In the genomic region with DNA sequence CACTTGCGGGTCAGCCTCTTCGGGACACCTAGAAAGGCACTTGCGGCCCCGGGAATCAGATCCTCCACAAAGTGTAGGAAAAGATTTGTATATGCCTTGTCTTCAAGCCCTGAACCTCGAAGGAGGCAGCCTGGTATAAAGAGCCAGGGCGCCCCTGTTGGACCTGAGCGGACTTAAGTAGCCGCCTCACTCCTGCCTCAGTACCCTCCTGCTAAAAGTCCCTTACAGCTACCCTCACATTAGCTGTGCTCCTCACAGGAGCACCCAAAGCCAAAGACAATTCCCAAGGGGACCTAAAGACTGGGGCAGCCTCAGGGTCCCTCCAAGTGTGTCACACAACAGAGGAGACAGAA, we compare ENCODE assay signal across 9 mouse cellular contexts. TPM values are rescaled to one million over a fixed set of nuclear protein-coding genes. Genes with fewer than 3 reads are reported as not detected.
A peak's percentile ranks its signal among the peaks of the same experiment; 100 is the strongest.
DNase-seq lines count a peak whose midpoint lies in the region; ATAC-seq and TF ChIP-seq lines count a peak whose summit lies in the region.
"Had no signal": no experiment of that assay in that cellular context is flagged by ENCODE, and none has a peak within 500 bp of the region (broad histone marks: within the 10 kb centered on the region; RNA-seq: fewer than 3 reads in every experiment).

No protein-coding gene starts in this region.

- WGBS in kidney, embryonic 14.5 days, result 9% methylated on average over 8 of the region's 8 CpGs
- 13% methylated on average over 8 of the region's 8 CpGs for WGBS in embryonic facial prominence, embryonic 12.5 days
- WGBS in intestine, embryonic 16.5 days, result 18% methylated on average over 8 of the region's 8 CpGs
- 15% methylated on average over 8 of the region's 8 CpGs for whole genome bisulfite sequencing in midbrain, postnatal 0 days

- no peak overlapping the region for H3K27ac ChIP-seq in kidney, embryonic 14.5 days (ENCODE audit: low read depth, low read length)
- no peak overlapping the region for H3K27ac ChIP-seq in embryonic facial prominence, embryonic 12.5 days
- no peak overlapping the region for H3K27ac ChIP-seq in intestine, embryonic 16.5 days (ENCODE audit: low read length)
- no peak overlapping the region for H3K27ac ChIP-seq in midbrain, postnatal 0 days (ENCODE audit: low read depth, low read length)

- 0 out of 2 replicates have a peak overlapping the region, but pooled peaks have one; percentile 4 for H3K9ac ChIP-seq in kidney, embryonic 14.5 days (ENCODE audit: low read depth, low read length)
- 0 out of 2 replicates have a peak overlapping the region, but pooled peaks have one; percentile 7 for H3K9ac ChIP-seq in embryonic facial prominence, embryonic 12.5 days
- 0 out of 2 replicates have a peak overlapping the region, but pooled peaks have one; percentile 25 for H3K9ac ChIP-seq in intestine, embryonic 16.5 days (ENCODE audit: low read depth, low read length)
- no peak overlapping the region for H3K9ac ChIP-seq in midbrain, postnatal 0 days (replicated peaks; ENCODE audit: low read length, poor library complexity, severe bottlenecking)

- no peak for DNase-seq in kidney, adult 9 months
- DNase-seq in midbrain, postnatal 0 days (ENCODE audit: low spot score), result no peak
- DNase-seq in gastrocnemius, adult 18-20 months (ENCODE audit: low spot score), result no peak
- no peak for DNase-seq in adrenal gland, adult 18-20 months (ENCODE audit: low spot score in 2 of 2)
- DNase-seq in kidney, postnatal 10 days, result no peak
- DNase-seq: kidney, postnatal 25 days had no signal

- no peak for ATAC-seq in kidney, embryonic 14.5 days (ENCODE audit: low FRiP score, low TSS enrichment)
- no peak for ATAC-seq in embryonic facial prominence, embryonic 12.5 days (ENCODE audit: insufficient number of reproducible peaks, insufficient read depth, low FRiP score, low TSS enrichment)
- no peak for ATAC-seq in intestine, embryonic 16.5 days
- peak; percentile 31; the same call in 1 of the 2 replicates for ATAC-seq in midbrain, postnatal 0 days (ENCODE audit: low FRiP score)

- peaks cover 22% of the 10 kb centered on the region for H3K27me3 ChIP-seq in kidney, embryonic 14.5 days (ENCODE audit: control insufficient read depth, insufficient read depth, low read length)
- H3K27me3 ChIP-seq in embryonic facial prominence, embryonic 12.5 days, result peaks cover 29% of the 10 kb centered on the region
- H3K27me3 ChIP-seq in intestine, embryonic 16.5 days (replicated peaks; ENCODE audit: control insufficient read depth, insufficient read depth, low read length), result peaks cover 18% of the 10 kb centered on the region
- peaks cover 3% of the 10 kb centered on the region; the same call in 1 of the 2 replicates for H3K27me3 ChIP-seq in midbrain, postnatal 0 days (ENCODE audit: insufficient read depth, low read length)

- H3K4me3 ChIP-seq in kidney, embryonic 14.5 days (ENCODE audit: low read length), result peak overlapping the region; percentile 32
- peak overlapping the region; percentile 29 for H3K4me3 ChIP-seq in embryonic facial prominence, embryonic 12.5 days
- peak overlapping the region; percentile 35; the same call in 1 of the 2 replicates for H3K4me3 ChIP-seq in intestine, embryonic 16.5 days (ENCODE audit: low read length)
- H3K4me3 ChIP-seq in midbrain, postnatal 0 days (ENCODE audit: low read depth, low read length), result peak overlapping the region; percentile 42

- H3K9me3 ChIP-seq in kidney, embryonic 14.5 days (ENCODE audit: control insufficient read depth, low read length), result no peaks in the 10 kb centered on the region
- no peaks in the 10 kb centered on the region for H3K9me3 ChIP-seq in embryonic facial prominence, embryonic 12.5 days
- H3K9me3 ChIP-seq in intestine, embryonic 16.5 days (ENCODE audit: control insufficient read depth, low read length), result no peaks in the 10 kb centered on the region
- H3K9me3 ChIP-seq in midbrain, postnatal 0 days (ENCODE audit: low read length), result no peaks in the 10 kb centered on the region

- H3K36me3 ChIP-seq in kidney, embryonic 14.5 days (ENCODE audit: control insufficient read depth, insufficient read depth, low read length), result no peaks in the 10 kb centered on the region
- H3K36me3 ChIP-seq in embryonic facial prominence, embryonic 12.5 days, result no peaks in the 10 kb centered on the region
- H3K36me3 ChIP-seq in intestine, embryonic 16.5 days (ENCODE audit: control insufficient read depth, insufficient read depth, low read length), result no peaks in the 10 kb centered on the region
- H3K36me3 ChIP-seq in midbrain, postnatal 0 days (ENCODE audit: insufficient read depth, low read length), result 0 out of 2 replicates have a peak, but pooled peaks cover 4% of the 10 kb centered on the region

- peak; percentile 25; the same call in 1 of the 2 replicates for TF ChIP-seq CTCF in midbrain, postnatal 0 days (IDR thresholded peaks at IDR 0.05)

- no peaks in the 10 kb centered on the region for H3K4me1 ChIP-seq in kidney, embryonic 14.5 days (ENCODE audit: control insufficient read depth, insufficient read depth, low read length)
- peaks cover 4% of the 10 kb centered on the region; the same call in 1 of the 2 replicates for H3K4me1 ChIP-seq in embryonic facial prominence, embryonic 12.5 days
- H3K4me1 ChIP-seq in intestine, embryonic 16.5 days (ENCODE audit: control insufficient read depth, insufficient read depth, low read length), result peaks cover 6% of the 10 kb centered on the region
- no peaks in the 10 kb centered on the region for H3K4me1 ChIP-seq in midbrain, postnatal 0 days (ENCODE audit: insufficient read depth, low read length)

- H3K4me2 ChIP-seq in kidney, embryonic 14.5 days (replicated peaks; ENCODE audit: low read depth, low read length), result peak overlapping the region; percentile 51
- peak overlapping the region; percentile 57 for H3K4me2 ChIP-seq in embryonic facial prominence, embryonic 12.5 days (replicated peaks)
- H3K4me2 ChIP-seq in intestine, embryonic 16.5 days (ENCODE audit: low read depth, low read length), result peak overlapping the region; percentile 64
- H3K4me2 ChIP-seq in midbrain, postnatal 0 days (ENCODE audit: low read depth, low read length, poor library complexity, severe bottlenecking), result peak overlapping the region; percentile 78

RNA-seq across cellular contexts. Expression of a gene that starts 0.4 kb away (rescaled TPM):
- 0.27 and 0.54 TPM in 2 replicates for polyA plus RNA-seq in kidney, embryonic 14.5 days (2014; fragmentation: Nextera tagmentation; extraction: Ambion mirVana)
- polyA plus RNA-seq in embryonic facial prominence, embryonic 12.5 days (2016; fragmentation: Nextera tagmentation; extraction: Ambion mirVana), result 0.72 and 0.87 TPM in 2 replicates
- 0.91 and 0.92 TPM in 2 replicates for polyA plus RNA-seq in intestine, embryonic 16.5 days (2015; fragmentation: Nextera tagmentation; extraction: Ambion mirVana)
- 7.3 and 12.5 TPM in 2 replicates for total RNA-seq in midbrain, postnatal 0 days (2014; rRNA removed)
- polyA plus RNA-seq in midbrain, postnatal 0 days (2015; fragmentation: Nextera tagmentation; extraction: Ambion mirVana), result 5.6 and 8.0 TPM in 2 replicates
- total RNA-seq in gastrocnemius, adult 18-20 months (2021), result under 1 TPM; 0.07 to 0.26 TPM
- 1 to 10 TPM; 5.2 to 5.9 TPM for total RNA-seq in adrenal gland, adult 18-20 months (2021)

RNA-seq across cellular contexts. Expression of a gene that starts 8.4 kb away (rescaled TPM):
- 26.4 and 35.8 TPM in 2 replicates for polyA plus RNA-seq in kidney, embryonic 14.5 days (2014; fragmentation: Nextera tagmentation; extraction: Ambion mirVana)
- polyA plus RNA-seq in embryonic facial prominence, embryonic 12.5 days (2016; fragmentation: Nextera tagmentation; extraction: Ambion mirVana), result 32.9 and 35.1 TPM in 2 replicates
- polyA plus RNA-seq in intestine, embryonic 16.5 days (2015; fragmentation: Nextera tagmentation; extraction: Ambion mirVana), result 16.0 and 17.5 TPM in 2 replicates
- 60.0 and 61.7 TPM in 2 replicates for total RNA-seq in midbrain, postnatal 0 days (2014; rRNA removed)
- 66.2 and 72.6 TPM in 2 replicates for polyA plus RNA-seq in midbrain, postnatal 0 days (2015; fragmentation: Nextera tagmentation; extraction: Ambion mirVana)
- 1 to 10 TPM; 4.1 to 4.6 TPM for total RNA-seq in gastrocnemius, adult 18-20 months (2021)
- 10 to 100 TPM; 17.9 to 21.1 TPM for total RNA-seq in adrenal gland, adult 18-20 months (2021)

RNA-seq across cellular contexts. Expression of a gene that starts 39.9 kb away (rescaled TPM):
- polyA plus RNA-seq in kidney, embryonic 14.5 days (2014; fragmentation: Nextera tagmentation; extraction: Ambion mirVana), result 91.2 and 118 TPM in 2 replicates
- 137 TPM in 2 replicates for polyA plus RNA-seq in embryonic facial prominence, embryonic 12.5 days (2016; fragmentation: Nextera tagmentation; extraction: Ambion mirVana)
- 282 and 298 TPM in 2 replicates for polyA plus RNA-seq in intestine, embryonic 16.5 days (2015; fragmentation: Nextera tagmentation; extraction: Ambion mirVana)
- total RNA-seq in midbrain, postnatal 0 days (2014; rRNA removed), result 165 and 166 TPM in 2 replicates
- polyA plus RNA-seq in midbrain, postnatal 0 days (2015; fragmentation: Nextera tagmentation; extraction: Ambion mirVana), result 98.5 and 104 TPM in 2 replicates
- total RNA-seq in gastrocnemius, adult 18-20 months (2021), result 1 to 10 TPM; 5.9 to 7.0 TPM
- total RNA-seq in adrenal gland, adult 18-20 months (2021), result 100 to 1,000 TPM; 137 to 283 TPM
